In the genomic region with DNA sequence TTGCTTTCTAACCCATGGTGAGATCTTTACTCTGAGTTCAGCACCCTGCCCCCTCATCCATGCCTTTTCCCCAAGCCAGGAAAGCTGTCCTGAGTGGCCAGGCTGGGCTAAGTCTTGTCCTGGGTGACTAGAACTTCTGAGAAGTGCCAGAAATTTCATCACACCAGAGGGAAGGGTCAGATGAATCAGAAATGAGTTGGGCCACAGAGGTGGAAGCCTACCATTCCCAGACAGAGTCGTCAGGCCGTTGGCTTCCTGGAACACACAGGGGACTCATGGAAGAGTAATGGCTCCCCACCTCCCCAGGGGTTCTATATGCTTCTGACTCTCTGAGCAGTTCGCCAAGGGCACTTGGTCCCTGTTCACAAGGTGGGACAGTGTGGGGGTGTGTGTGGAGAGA, we compare ENCODE assay signal across 31 mouse cellular contexts. TPM values are rescaled to one million over a fixed set of nuclear protein-coding genes. Genes with fewer than 3 reads are reported as not detected.
DNase-seq lines count a peak whose midpoint lies in the region; ATAC-seq and TF ChIP-seq lines count a peak whose summit lies in the region.
"Had no signal": no experiment of that assay in that cellular context is flagged by ENCODE, and none has a peak within 500 bp of the region (broad histone marks: within the 10 kb centered on the region; RNA-seq: fewer than 3 reads in every experiment).

No protein-coding gene starts in this region.

- peak; percentile 47 for DNase-seq in gastrocnemius, adult 2 months
- no peak for DNase-seq in gastrocnemius, postnatal 4 days (ENCODE audit: low spot score in 2 of 2)
- DNase-seq in 3T3-L1 (ENCODE audit: low read depth, low spot score) (peak; percentile 96), NIH3T3 (ENCODE audit: low read depth) (peak; percentile 84)
- DNase-seq in fibroblast of lung, adult 2 months (ENCODE audit: low read depth) = peak; percentile 96
- no peak for DNase-seq in lung, postnatal 36 days
- no peak for DNase-seq in embryo, embryonic 11 days
- DNase-seq: cerebellum, adult 2 months; cerebellum, postnatal 14 days; forebrain, postnatal 0 days; gastrocnemius, postnatal 10 days; kidney, adult 8-10 months; kidney, postnatal 4 days; layer of hippocampus, postnatal 36 days; left cerebral cortex, postnatal 4 days; liver; lung, embryonic 14.5 days; lung, postnatal 14 days; right cerebral cortex, adult 18-20 months; thymus, postnatal 4 days had no signal

- no peak overlapping the region for H3K4me3 ChIP-seq in gastrocnemius, adult 2 months
- H3K4me3 ChIP-seq: forebrain, embryonic 12.5 days; heart, embryonic 15.5 days; hindbrain, embryonic 13.5 days; midbrain, embryonic 10.5 days; midbrain, embryonic 15.5 days had no signal

- no peak for ATAC-seq in granulocyte monocyte progenitor cell, adult 5-6 weeks (replicated peaks; ENCODE audit: poor library complexity, severe bottlenecking)
- ATAC-seq: forebrain, postnatal 0 days; intestine, embryonic 16.5 days; midbrain, embryonic 15.5 days had no signal

- intact Hi-C loops in gastrocnemius, adult 2 months (cut with DNase I) = no loop called here

- H3K27ac ChIP-seq in gastrocnemius, adult 2 months = peak overlapping the region; percentile 35; the same call in 1 of the 2 replicates
- H3K27ac ChIP-seq: forebrain, embryonic 12.5 days; heart, embryonic 15.5 days; hindbrain, embryonic 13.5 days; kidney, postnatal 0 days; liver, embryonic 14.5 days; midbrain, embryonic 10.5 days; midbrain, embryonic 15.5 days had no signal

- TF ChIP-seq CTCF in gastrocnemius, adult 2 months (IDR thresholded peaks at IDR 0.05) = no peak

RNA-seq across cellular contexts. Expression of gene Fbln2, which starts 4.8 kb away (rescaled TPM):
- total RNA-seq in gastrocnemius, adult 2 months (2021) = 10 to 100 TPM; 43.6 to 64.7 TPM
- 100 to 1,000 TPM; 115 to 127 TPM for total RNA-seq in gastrocnemius, postnatal 4 days (2021)
- not detected in 2 replicates for total RNA-seq in granulocyte monocyte progenitor cell, adult 5-6 weeks (2014; fragmentation: Nextera tagmentation)
- not detected in 2 replicates for total RNA-seq in granulocyte monocyte progenitor cell, adult 5-6 weeks (2017)
- total RNA-seq: megakaryocyte progenitor cell, adult 5-6 weeks; neutrophil, adult 5-6 weeks had no signal

RNA-seq across cellular contexts. Expression of gene Hdac11, which starts 51.0 kb away (rescaled TPM):
- 1 to 10 TPM; 5.1 to 6.5 TPM for total RNA-seq in gastrocnemius, adult 2 months (2021)
- 10 to 100 TPM; 25.0 to 25.1 TPM for total RNA-seq in gastrocnemius, postnatal 4 days (2021)
- total RNA-seq in granulocyte monocyte progenitor cell, adult 5-6 weeks (2014; fragmentation: Nextera tagmentation) = 0.32 and 2.5 TPM in 2 replicates
- total RNA-seq in granulocyte monocyte progenitor cell, adult 5-6 weeks (2017) = 0.43 and 1.5 TPM in 2 replicates

Comparison
In these comparisons a context has a peak if more than half of its experiments do, and no peak if none do; other contexts are left out.
1. DNase-seq: peak in gastrocnemius, adult 2 months (single experiment), 3T3-L1 (single experiment), NIH3T3 (single experiment) and fibroblast of lung, adult 2 months (single experiment); none in gastrocnemius, postnatal 4 days (0 of 2), lung, postnatal 36 days (single experiment) and embryo, embryonic 11 days (single experiment).
2. RNA of gene Fbln2, which starts 4.8 kb away (total RNA-seq): 115 to 127 TPM in gastrocnemius, postnatal 4 days and 43.6 to 64.7 TPM in gastrocnemius, adult 2 months; not detected in granulocyte monocyte progenitor cell, adult 5-6 weeks; every median in the first group is over 10 times any median in the second.